Mouse (Mus musculus): ENCODE results near the gene Dbr1. TPM values are rescaled to one million over a fixed set of nuclear protein-coding genes. Genes with fewer than 3 reads are reported as not detected.
"Not testable (repeated sequence)": the region's sequence is repeated elsewhere in the genome, so short reads cannot be mapped to it uniquely, and the experiment has no call there.

Gene Dbr1
- total RNA-seq (2021) = 1 to 10 TPM; 9.0 to 9.5 TPM

DNA sequence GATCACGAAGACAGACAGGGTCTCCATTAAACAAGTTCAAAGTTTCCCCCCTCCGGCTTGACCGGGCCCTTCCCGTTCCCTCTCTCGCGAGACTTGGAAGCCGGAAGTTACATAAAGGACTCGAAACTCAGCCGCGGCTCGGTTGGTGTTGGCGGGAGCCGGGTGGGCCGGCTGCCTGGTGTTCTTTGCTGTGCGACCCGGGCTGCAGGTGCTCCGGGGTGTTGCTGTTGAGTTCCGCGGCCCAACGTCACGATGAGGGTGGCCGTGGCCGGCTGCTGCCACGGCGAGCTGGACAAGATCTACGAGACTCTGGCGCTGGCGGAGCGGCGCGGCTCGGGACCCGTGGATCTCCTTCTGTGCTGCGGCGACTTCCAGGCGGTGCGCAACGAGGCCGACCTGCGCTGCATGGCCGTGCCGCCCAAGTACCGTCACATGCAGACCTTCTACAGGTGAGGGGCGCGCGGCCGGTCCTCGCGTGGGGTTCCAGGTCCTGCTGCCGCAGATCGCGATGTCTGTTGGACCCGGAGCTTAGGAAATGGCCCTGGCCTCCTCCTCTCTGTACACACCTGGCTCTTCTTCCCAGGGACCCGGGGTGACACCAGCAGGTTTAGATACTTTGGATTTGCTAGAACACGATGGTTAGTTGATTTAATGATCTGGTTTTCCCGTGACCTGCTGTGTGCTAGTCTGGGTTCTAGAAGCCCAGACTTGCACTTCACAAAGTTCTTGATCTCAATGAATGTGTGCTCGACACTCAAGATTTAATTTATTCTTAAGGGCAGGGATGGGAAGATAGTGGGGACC, at the start of gene Dbr1:
Gene Dbr1, plus strand, starts transcription at position 123 of the 804 bp plus-strand sequence.
- intact Hi-C loops (cut with DNase I) = loop anchor here (10.0 kb wide), 1 partner anchor 511 kb away; no protein-coding TSS in a partner anchor
- DNase-seq = peak; percentile 94 to 96

DNA sequence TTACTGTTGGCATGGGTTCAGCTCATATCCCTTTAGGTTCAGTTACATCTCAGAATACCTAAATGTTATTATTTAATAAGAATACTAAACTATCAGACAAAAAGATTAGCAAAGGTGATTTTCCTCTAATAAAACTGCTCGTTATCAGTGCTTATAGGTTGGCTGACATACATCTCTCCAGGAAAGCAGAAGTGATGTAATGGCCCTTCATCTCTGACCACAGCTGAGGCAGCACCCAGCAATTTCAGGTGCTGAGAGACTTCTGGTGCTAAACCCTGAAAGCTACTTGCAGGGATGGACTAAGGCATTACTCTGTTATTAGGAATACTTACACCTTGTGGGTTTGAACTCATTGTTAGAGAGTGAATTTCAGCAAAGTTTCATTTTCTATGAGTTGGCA, 43.7 kb upstream of the Dbr1 start:
- intact Hi-C loops (cut with DNase I) = no loop called here
- no peak for DNase-seq

DNA sequence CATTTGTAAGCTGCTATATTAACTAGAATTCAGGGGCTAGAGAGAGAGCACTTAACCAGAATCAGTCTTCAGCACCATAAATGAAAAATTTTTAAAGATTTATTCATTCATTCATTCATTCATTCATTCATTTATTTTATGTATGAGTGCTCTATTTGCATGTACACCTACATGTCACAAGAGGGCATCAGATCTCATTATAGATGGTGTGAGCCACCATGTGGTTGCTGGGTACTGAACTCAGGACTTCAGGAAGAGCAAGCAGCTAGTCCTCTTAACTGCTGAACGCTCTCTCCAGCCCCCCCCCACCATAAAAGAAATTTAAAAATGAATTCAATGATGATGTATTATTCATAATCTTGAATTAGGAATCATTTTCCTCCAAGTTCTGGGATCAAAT, 29.3 kb upstream of the Dbr1 start:
- DNase-seq = no peak
- intact Hi-C loops (cut with DNase I) = no loop called here

DNA sequence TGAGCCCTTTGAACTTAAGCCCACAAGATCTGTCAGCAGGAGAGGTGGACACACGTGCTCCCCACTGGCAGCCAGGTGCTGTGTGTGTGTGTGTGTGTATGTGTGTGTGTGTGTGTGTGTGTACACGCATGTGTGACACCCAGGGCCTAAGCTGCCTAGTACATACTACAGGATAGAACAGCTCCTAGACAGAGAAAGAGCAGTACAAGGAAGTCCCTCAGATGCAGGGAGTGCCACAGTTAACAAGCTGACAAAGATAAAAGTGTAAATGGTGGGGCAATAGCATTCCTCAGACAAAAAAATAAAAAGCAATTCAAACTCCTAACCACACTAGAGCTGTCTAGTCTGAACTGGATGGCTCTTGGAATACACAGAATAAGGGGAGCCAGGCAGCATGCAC, 23.5 kb upstream of the Dbr1 start:
- DNase-seq = no peak
- intact Hi-C loops (cut with DNase I) = no loop called here

DNA sequence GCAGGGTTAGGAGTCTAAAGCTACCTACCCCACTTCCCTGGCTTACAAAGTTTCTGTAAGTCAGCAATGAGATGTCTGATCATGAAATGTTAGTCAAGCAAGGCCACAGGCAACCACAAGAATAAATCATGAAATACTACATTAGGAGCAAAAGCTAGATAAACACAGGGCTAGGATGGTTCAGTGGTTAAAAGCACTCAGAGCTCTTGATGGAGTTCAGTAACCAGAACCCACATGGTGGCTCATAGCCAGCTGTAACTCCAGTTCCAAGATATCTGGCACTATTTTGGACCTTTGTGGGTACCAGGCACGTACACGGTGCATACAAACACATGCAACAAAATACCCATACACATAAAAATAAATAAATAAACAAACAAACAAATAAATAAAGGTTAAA, 22.6 kb upstream of the Dbr1 start:
- peak; percentile 5 to 12 for DNase-seq
- intact Hi-C loops (cut with DNase I) = no loop called here

DNA sequence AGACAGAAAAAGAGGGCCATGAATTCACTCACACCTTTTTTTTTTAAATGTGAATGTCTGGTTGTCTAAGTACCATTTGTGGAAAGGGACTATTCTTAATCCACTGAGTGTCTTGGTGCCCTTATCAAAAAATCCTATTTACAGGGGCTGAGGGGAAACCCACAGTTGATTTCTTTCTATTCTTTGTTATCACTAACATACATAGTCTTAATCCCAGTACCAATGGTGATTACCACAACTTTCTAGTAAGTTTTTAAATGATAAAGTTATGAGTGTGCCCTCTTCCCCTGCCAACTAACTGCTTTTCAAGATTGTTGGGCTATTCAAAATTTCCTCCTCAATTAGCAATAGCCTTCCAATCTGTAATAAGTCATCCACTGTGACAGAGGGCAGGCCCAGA, 21.5 kb upstream of the Dbr1 start:
- no peak for DNase-seq
- intact Hi-C loops (cut with DNase I) = no loop called here

DNA sequence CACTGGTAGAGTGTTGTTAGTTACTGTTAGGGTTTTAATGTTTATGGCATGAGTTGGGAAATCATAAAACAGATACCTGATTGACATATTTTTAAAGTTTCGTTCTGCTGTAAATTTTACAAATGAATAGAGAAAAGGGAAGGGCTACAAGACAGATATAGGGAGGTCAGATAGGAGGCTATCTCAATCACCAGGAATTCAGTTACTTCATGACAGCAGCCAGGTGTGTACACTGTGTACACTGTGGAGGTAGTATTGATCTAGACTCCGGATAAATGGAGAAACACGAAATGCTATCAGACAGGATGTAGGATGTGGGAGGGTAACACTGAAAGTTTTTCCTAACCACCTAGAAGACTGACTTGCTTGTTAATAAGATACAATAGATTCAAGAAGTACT, 20.3 kb upstream of the Dbr1 start:
- no peak for DNase-seq
- intact Hi-C loops (cut with DNase I) = no loop called here

DNA sequence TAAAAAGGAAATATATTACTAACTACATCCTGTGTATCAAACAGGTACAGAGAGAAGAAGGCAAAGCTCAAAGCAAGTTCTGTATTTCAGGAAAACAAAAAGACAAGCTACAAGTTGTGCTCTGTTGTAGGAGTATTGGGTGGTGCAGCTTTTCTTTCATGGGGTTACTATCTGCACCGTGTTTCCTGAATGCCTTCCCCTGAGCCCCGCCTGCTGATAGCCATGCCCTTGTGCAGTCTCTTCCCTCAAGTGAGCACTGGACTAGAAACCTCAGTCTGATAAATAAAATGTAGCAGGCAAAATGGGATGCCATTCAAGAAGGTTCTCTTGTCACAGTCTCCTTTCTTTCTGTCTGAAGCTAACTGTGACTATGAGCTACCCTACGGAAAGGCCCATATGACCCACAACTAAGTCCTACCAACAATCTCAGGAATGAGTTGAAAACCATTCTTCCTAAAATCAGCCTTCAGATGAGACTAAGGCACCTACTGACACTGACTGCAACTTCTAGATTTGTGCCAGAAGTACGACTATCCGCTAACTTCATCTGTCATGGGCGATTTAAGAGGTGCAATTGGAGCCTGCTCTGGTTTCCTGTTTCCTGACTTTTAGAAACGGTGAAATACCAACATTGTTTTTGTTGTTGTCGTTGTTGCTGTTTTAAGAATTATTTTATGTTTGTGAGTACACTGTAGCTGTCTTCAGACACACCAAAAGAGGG, 17.9 kb upstream of the Dbr1 start:
- intact Hi-C loops (cut with DNase I) = no loop called here
- no peak for DNase-seq

DNA sequence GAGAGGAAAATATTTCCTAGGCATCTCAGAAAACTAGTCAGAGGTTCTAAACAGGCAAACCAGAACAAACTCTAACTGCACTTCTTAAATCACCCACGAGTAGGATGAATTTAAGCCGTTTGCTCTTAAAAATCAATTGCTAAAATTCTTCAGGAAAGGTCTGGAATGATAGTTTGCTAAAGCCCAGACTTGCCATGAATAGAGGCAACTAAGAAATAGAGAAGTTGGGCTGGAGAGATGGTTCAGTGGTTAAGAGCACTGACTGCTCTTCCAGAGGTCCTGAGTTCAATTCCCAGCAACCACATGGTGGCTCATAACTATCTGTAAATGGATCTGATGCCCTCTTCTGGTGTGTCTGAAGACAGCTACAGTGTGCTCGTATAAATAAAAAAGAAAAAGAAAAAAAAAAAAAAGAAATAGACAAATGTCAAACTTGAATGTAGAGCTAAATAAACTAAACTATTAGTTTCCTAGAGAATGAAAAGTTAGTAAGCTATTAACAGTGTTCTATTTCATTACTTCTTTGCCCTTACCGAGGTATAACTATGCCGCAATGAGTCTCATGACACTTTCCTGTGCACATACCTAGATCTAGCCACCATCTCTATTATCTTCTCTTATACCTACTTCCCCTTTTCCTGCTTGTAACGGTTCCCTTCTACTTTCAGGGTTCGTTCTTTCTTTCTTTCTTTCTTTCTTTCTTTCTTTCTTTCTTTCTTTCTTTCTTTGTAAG, 16.6 kb upstream of the Dbr1 start:
- intact Hi-C loops (cut with DNase I) = no loop called here
- DNase-seq = no peak

DNA sequence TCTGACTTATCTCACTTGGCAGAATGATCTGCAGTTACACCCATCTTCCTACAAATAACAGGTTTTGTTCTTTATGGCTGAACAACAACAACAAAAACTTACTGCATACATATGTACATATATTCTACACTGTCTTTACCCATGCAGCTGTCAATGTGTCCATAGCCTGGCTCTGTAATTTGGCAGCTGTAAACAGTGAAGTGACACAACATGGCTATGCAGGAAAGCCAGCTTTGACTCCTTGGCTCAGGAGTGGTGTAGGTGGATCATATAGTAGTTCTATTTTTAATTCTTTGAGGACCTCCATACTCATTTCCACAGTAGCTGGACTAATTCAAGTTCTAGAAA, 16.1 kb upstream of the Dbr1 start:
- DNase-seq = no peak
- intact Hi-C loops (cut with DNase I) = no loop called here

DNA sequence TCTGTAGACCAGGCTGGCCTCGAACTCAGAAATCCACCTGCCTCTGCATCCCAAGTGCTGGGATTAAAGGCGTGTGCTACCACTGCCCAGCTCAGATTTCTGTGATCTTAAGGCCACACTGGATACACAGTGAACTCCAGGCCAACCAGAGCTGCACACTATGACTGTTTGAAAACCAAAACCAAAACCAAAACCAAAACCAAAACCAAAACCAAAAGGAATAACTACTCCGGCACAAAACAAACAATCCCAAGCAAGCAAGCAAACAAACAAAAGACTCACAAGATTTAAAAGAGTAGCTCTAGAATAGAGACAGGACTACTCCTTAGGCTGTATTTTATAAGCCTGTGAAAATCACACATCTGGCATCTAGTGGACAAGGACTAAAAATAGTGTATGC, 15.2 kb upstream of the Dbr1 start:
- intact Hi-C loops (cut with DNase I) = loop anchor here (10.0 kb wide), 1 partner anchor 426 kb away; no protein-coding TSS in a partner anchor
- DNase-seq = no peak

DNA sequence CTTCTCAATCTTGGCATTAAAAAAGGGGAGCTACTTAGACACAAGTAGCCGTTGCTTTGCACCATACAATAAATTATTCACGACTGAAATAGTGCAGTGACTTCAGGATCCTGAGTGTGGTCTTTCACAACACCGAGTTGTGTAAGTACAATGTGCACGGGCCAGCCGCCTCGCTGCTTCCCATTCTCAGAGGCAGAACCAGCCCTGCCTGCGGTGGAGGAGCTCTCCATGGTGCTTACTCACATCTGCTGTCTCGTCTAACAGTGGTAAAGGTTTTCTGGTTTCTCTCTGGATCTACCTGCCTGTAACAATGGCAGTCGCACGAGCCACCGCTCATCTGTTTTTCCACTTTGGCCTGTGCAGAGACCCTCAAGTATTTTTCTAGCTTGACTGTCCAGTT, 11.9 kb upstream of the Dbr1 start:
- DNase-seq = peak; percentile 77 to 80
- intact Hi-C loops (cut with DNase I) = loop anchor here (10.0 kb wide), 1 partner anchor 429 kb away; no protein-coding TSS in a partner anchor

DNA sequence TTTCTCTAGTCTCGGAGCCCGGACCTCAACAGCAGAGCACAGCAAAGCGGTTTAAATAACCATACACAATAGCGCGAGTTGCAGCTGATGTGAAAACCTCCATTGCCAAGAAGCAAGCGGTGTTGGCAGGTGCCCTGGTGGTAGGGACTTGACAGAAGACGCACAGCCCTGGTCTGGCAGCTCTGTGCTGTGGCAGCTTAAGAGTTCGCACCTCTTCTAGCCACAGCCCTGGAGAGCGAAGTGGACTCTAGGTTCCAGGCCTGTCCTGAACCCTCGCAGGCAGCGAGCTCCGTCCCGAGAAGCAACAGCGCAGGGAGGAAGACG, 7.6 kb upstream of the Dbr1 start:
- intact Hi-C loops (cut with DNase I) = loop anchor here (10.0 kb wide), 1 partner anchor 433 kb away; no protein-coding TSS in a partner anchor
- no peak for DNase-seq

DNA sequence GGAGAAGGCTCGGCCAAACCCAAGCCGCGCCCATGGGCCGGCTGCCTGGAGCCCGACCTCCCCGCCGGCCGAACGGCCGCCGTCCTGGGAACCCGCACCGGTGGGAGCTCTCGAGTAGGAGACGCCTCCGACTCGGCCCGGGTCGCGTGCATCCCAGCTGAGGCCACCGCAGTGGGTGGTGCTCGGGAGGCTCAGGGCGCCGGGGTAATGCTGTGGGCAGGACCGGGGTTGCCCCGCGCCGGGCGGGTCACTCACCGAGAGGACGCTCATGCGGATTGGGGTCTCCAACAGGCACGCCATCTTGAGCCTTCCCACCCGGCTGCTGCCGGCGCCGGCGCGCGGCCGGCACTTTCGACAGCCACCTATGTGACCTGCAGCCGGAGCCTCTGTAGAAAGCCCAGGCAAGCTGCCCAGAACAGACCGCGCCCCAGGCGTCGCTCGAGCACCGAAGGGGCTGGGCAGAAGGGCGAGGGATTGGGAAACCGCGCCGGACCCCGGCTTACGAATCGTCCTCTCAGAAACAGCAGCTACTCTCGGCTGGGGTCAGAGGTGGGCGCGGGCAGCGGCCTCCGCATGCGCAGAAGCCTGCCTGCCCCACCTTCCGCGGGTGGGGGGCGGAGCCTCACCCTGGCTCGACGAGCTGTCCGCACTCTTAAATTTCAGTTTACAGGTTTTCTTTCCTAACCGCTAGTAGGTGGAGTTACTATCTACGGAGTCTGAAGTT, 7.1 kb upstream of the Dbr1 start, which contains the start of gene Armc8:
Gene Armc8, minus strand, starts transcription at position 553 of the 724 bp plus-strand sequence.
- intact Hi-C loops (cut with DNase I) = loop anchor here (10.0 kb wide), 1 partner anchor 434 kb away; no protein-coding TSS in a partner anchor
- peak; percentile 93 to 94 for DNase-seq

DNA sequence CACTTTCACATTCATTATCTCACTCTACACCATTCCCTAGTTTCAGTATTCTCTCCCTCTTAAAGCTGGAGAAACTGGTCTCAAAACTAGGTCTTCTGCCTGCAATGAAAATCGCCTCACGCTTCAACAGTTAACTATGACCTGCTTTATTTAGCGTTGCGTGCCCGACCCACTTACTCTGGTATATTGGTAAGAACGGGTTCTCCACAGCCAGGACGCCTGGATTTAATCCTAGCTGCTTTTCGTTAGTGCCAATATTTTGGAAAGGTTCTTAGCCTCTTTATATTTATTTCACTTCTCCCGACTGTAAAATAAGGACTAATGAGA, 6.6 kb upstream of the Dbr1 start:
- DNase-seq = no peak
- intact Hi-C loops (cut with DNase I) = loop anchor here (10.0 kb wide), 1 partner anchor 434 kb away; no protein-coding TSS in a partner anchor

DNA sequence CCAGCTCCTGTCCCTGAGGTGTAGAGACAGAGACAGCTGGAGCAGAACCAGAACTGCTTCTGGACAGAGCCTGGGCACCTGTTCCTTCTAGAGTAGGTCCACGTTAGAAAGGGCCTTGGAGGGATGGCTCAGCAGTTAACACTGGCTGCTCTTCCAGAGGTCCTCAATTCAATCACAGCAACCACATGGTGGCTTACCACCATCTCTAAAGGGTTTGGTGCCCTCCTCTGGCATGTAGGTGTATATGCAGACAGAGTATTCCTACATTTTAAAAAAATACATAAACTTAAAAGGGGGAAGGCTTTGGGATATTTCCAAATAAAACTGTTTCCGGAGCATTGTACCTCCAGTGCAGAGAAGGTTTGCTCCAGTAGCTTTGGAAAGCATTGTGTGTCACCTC, 5.1 kb downstream of the Dbr1 start:
- DNase-seq = peak; percentile 43 to 52
- intact Hi-C loops (cut with DNase I) = loop anchor here (2.0 kb wide), 1 partner anchor 122 kb away; no protein-coding TSS in a partner anchor

DNA sequence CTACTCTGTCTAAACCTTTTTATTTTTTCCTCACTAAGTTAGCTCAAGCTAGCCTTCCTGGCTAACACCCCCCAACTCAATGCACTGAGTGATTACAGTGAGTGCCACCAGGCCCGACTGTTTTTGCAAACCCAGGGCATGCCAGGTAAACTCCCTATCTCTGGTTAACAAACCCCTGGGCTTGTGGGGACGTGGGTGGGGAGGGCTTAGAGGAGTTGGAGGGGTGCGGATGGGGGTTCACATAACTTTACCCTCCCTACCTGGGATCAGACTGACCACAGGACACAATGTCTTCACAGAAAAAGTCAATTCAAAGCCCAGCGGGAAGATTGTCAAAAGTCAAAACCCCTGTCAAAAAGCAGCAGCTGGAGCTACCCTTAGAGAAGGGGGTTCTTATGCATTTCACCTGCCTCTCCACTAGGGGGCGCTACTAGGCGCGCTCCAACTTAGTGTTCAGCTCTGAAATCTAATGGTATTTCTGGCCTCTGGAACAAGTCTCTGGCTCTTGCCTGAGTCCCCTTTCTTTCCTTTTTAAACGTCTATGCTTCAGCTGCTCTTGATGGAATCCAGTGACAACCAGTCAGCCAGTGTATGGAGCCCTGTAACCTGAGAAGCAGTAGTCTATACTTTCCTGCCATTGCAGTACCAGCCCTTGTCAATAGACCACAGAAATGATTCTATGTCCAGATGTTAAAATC, 12.1 kb downstream of the Dbr1 start:
- DNase-seq = peak; percentile 60 to 79
- intact Hi-C loops (cut with DNase I) = loop anchor here (2.0 kb wide), 1 partner anchor 75 kb away; no protein-coding TSS in a partner anchor

DNA sequence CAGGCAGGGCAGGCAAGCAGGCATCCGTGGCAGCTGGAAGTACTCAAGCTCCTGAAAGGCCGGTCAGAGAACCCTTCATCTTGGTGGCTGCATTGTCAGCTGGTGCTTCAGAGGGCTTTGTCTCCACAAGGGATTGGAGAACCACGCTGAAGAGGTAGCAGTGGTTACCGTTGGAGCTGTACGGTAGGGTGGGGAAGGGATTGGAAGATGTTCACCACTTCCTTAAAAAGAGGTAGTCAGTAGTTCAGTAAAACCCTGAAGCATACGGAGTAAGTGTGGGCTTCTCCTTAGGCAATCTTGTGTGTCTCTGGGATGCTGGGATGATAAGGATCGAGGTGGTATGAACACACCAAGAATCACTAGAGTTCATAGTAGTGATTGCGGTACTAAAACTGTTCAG, 15.5 kb downstream of the Dbr1 start:
- no peak for DNase-seq
- intact Hi-C loops (cut with DNase I) = no loop called here

DNA sequence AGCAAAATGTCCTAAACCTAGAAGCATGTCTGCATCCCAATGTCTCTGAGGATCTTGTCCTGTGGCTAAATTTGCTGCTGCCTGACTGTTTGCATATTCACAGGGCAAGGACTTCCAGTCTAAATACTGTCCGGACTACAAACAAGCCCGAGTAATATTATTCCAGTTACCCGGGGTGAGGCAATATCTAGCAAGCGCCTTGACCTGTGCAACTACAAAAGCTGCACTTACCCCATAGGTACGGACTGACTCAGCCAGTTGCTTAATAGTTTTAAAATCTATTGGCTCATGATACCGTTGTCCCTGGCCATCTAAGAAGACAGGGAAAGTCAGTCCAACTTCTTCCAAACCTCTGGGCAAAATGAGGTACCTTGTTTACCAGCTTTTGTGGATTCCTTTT, 23.5 kb downstream of the Dbr1 start:
- DNase-seq; intact Hi-C loops (cut with DNase I): not testable (repeated sequence)

DNA sequence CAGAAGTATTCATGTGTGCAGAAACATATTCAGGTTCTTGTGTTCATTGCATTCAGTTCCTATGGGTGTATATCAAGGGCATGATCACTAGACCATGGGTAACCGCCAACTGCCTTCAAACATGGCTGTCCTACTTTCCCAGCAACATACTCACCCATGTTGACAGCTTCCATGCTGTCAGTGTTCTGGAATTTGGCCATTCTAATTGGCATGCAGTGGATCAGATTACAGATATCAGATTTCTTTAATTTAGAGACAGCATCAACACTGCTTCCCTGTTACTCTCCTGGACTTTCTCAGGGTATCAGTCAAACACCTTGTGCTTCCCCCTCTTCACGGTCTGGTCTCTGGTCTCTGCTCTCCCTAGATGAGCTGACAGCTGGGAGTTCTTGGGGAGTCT, 28.0 kb downstream of the Dbr1 start:
- intact Hi-C loops (cut with DNase I) = no loop called here
- no peak for DNase-seq

Measured in heart, postnatal 10 days (tissue).